Mouse (Mus musculus) kidney, adult 18-20 months (tissue): ENCODE measurements around the gene Ppdpf.
"Not testable (repeated sequence)": the region's sequence is repeated elsewhere in the genome, so short reads cannot be mapped to it uniquely, and the experiment has no call there.

Source experiments
- DNase-seq: peaks from one replicate; pipeline ENCODE4 v3.0.0; 2021

Ppdpf gene

GRCm38 (mm10) chr2:181159771-181160170, 27.3 kb upstream of the Ppdpf start:
- DNase-seq: no peak

DNA sequence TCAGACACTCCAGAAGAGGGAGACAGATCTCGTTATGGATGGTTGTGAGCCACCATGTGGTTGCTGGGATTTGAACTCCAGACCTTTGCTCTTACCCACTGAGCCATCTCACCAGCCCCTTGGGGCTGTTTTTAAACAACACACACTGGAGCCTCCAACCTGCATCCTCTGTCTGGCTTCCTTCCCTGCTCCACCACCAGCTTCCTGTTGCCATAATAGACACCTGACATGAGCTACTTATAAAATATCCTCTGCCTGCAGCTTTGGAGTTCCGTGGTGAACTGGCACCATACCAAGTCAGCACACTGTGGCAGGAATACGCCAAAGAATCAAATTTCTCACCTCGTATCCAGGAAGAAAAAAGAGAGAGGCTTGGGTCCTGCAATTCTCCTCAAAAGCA, 26.2 kb upstream of the Ppdpf start:
- no peak for DNase-seq

GRCm38 (mm10) chr2:181166469-181166868, 20.6 kb upstream of the Ppdpf start:
- no peak for DNase-seq

DNA sequence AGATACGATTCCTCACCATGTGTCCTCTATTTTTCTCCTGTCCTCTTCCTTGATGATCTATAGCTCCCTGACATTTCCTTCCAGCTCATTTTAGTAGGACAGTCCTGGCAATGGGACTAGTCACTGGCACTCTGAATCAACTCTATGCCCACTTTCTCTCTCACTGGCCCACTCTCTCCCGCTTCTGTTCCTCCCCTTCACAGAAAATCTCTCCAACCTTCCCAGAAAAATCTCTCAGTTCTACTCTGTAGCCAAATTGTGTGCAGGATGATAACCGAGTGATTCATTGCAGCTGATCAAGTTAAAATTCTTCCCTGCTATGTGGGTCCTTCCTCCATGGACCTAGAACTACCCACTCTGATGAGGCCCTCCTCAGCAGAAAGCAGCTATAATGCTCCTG, 12.4 kb upstream of the Ppdpf start:
- DNase-seq: no peak

DNA sequence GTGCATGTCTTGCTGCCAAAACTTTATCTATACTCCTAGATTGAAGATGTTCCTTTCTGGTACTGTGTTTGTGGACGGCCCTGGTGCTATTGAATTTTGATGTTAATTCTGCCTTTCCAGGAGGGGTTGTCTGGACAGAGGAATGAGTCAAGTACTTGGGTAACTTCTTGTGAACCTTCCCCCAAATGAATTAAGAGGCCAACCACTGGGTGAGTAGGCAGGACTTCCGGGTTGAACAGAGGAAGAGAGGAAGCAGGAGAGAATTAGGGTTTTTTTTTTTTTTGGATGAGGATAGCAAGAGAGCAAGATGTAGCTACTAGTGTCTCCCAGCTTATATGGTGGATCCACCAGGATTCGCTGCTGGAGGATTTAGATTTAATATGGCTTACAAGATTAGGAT, 9.0 kb upstream of the Ppdpf start:
- DNase-seq: no peak

DNA sequence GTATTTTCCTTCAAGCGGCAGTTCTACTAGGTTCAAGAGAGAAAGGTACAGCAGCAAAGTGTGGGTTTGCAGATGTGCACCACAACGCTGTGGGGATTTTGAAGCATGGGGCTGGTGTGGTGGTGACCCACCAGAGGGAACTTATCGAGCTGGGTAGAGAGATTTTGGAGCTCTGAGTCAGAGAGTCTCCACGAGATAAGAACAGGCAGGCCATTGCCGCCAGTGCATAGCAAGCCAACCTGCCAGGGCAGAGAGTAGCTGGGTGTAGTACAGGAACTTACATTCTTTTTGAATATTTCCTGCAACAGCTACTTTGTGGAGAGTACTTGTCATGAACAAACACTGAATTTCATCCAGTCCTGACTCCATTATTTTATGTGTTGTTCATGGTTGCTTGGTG, 8.6 kb upstream of the Ppdpf start:
- DNase-seq: no peak

- DNase-seq: no peak
Measured at GRCm38 (mm10) chr2:181180898-181181297, 6.1 kb upstream of the Ppdpf start.

- peak; percentile 91 for DNase-seq
Measured at GRCm38 (mm10) chr2:181186635-181187034, 412 bp upstream of the Ppdpf start.

GRCm38 (mm10) chr2:181188681-181189080, 1.6 kb downstream of the Ppdpf start:
- no peak for DNase-seq

DNA sequence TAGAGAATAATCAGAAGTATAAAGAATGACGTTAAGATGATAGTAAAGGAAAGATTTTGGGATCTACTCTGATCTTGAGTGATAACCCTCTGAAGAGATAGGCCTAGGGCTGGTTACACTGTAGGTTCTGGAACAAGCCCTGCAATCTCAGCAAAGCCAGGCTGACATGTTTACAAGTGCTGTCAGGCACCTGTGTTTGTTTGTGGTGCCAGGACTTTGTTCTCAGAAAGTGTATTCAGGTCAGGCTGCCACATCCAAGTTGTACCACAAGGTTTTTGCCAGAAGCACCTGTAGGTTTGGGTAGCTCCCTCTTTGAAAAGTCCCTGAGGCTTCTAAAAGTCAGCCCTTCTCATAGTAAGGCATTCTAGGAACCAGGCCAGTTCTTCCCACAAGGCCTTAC, 2.3 kb downstream of the Ppdpf start:
- no peak for DNase-seq

DNA sequence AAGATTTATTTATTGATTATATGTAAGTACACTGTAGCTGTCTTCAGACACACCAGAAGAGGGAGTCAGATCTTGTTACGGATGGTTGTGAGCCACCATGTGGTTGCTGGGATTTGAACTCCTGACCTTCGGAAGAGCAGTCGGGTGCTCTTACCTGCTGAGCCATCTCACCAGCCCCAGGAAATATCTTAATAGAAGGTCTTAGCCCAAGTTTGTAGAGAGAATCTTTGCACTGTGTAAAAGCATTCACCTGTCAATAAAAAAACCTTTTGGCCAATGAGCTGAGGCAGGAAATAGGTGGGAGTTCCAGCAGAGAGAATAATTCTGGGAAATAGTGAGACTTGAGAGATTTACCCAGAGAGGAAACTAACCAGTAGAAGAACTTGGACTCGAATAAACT, 4.3 kb downstream of the Ppdpf start:
- DNase-seq: not testable (repeated sequence)

DNA sequence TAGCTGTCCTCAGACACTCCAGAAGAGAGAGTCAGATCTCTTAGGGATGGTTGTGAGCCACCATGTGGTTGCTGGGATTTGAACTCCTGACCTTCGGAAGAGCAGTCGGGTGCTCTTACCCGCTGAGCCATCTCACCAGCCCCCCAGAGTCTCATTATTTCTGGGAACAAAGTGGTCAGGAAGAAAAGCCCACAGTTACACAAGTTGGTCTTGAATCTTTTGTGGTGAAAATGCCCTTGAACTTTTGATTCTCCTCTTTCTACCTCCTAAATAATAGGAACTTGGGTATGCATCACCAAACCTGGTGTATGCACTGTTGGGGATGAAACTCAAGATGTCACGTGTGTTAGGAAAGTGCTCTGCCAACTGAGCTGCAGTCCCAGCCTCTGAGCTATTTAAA, 4.9 kb downstream of the Ppdpf start:
- DNase-seq: no peak

GRCm38 (mm10) chr2:181193044-181193443, 6.0 kb downstream of the Ppdpf start:
- no peak for DNase-seq

DNA sequence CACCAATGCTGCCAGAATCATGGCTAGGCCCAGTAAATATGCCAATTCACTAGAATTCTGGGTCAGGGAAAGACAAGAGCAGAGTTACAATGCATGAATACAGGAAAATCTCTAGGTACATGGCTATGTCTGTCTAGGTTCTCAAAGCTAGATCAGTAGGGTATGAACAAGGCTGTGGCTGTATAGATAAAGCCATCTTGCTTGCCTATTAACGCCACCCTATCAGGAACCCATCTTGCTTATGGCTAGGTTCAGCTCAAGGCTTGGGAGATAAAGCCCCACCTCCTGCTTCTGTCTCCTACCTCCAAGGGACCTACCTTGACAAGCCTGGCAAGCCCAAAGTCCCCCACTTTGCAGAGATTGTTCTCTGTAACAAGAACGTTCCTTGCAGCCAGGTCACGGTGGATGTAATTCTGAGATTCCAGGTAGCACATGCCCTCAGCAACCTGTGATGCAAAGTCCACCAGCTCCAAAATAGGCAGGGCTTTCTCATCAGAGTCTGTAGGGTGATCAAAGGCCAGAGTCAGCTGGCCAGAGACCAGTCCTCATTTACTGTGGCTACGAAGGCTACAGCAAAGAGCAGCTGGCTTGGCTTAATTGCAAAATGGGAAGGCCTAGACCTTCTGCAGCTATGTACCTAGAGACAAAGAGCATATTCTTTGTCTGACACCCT, 9.7 kb downstream of the Ppdpf start:
- peak; percentile 57 for DNase-seq

DNA sequence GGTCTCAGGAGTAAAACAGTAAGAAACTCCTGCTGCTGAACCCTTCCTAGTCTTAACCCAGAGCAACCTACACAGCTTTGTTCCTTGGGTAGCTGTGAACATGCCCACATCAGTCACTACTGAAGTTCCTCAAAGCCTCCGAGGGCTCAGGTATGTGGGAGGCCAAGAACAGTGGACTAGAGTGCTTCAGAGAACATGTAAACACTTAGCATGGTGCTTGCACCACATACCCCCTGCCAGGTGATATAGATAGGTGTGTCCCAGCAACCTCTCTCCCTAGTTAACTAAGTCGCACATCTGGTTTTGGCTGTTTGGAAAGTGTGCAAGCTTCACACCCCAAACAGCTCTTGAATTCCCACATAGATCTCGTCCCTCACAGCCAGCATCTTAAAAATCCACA, 14.6 kb downstream of the Ppdpf start:
- no peak for DNase-seq

DNA sequence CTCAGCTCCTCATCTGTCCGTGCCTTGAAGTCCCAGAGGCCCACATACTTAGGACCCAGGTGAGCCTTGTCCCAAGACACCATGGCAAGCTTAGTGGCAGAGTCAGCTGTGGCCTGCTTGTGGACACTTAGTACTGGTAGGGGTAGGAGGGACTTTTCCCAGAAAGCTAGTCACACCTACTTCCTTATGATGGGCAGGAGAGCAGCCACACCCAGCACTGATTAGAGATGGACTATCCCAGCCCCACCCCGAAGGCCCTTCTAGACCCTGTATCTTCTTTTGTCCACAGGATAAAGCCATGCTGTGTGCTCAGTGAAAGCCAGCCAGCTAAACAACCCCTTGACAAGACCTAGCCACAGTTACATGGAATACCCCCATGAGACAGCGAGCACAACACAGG, 15.4 kb downstream of the Ppdpf start, which contains the start of gene Ptk6:
Ptk6 (minus strand) TSS at position 368 of the 400 bp plus-strand sequence.
- DNase-seq: no peak

GRCm38 (mm10) chr2:181202886-181203285, 15.8 kb downstream of the Ppdpf start:
- DNase-seq: no peak

DNA sequence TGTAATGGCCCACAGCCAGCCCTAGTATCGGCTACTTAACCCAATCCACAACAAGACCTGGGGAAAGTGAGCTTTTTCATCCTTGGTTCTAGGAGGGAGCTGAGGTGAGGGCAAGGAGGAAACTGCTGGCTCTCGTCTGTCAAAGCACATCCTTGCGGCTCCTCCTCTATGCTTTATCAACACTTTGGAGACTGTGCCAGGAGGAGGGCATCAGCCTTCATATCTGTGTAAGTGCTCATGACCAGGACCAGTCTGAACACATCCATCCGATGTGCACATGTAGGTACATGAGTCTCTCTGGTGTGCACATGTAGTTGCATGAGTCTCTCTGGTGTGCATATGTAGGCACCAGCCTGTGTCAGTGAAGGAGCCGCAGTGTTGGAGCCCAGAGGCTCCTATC, 18.6 kb downstream of the Ppdpf start:
- DNase-seq: no peak

DNA sequence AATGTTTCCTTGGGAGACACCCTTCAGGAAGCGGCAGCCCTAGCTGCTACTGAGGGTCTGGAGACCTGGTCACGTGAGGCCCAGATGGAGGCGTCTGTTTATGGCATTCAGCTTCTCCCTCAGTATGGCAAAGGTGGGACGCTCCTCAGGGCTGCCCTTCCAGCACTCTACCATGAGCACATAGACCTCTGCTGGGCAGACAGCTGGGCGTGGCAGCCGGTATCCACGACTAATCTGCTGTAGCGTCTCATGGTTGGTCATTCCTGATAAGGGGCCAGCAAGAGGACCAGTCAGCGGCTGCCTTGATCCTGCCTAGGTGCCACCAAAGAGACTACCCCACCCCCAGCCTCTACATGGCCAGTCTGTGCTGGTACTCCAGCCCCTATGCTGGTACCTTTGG, 19.1 kb downstream of the Ppdpf start:
- no peak for DNase-seq

DNA sequence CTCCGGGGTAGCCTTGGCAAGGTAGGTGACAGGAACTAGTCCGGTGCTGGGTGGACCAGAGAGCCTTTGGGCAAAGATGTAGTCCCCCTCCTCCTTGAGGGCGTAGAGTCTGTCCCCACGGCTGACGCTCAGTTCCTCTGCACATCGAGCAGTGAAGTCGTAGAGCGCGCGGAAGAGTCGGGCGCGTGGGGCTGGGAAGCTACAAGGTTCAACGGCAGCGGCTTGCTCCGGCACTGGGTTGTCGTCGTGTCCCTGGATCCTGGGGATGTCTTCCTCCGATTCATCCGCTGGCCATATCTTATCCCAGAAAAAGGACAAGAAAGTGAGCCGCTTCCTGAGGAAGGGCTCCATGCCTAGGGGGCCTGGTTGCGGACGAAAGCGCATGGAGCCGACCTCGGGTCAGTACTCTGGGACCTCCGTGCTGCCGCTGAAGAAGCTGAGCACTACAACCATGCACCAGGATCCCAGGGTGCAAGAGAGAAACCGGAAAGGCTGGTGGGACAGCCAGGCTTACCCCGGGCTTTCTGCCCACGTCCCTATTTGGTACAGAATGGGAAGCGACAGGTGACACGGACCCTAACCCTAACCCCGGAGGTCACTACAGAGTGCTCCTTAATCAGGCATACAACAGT, 25.5 kb downstream of the Ppdpf start:
- peak; percentile 19 for DNase-seq

DNA sequence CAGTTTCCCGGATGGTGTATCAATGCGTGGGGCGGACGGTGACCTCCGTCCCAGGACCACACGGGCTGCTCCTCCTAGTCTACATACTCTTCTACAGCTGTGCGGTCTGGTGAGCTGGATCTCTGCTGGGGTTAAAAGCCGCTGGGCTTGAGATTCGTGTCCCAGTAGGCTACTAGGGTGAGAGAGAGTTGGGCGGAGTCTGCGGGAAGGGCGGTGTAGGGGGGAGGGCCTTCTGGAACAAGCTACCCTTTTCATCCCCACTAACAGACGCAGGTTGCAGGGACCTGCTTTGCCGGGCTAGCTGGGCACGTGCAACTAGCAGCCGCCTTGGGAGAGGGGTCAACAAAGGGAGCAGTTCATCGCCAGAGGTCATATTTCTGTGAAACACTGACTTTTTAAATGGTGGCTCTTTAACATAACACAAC, 26.0 kb downstream of the Ppdpf start, which contains the start of gene Srms:
Srms (minus strand) TSS at position 165 of the 425 bp plus-strand sequence.
- peak; percentile 57 for DNase-seq

DNA sequence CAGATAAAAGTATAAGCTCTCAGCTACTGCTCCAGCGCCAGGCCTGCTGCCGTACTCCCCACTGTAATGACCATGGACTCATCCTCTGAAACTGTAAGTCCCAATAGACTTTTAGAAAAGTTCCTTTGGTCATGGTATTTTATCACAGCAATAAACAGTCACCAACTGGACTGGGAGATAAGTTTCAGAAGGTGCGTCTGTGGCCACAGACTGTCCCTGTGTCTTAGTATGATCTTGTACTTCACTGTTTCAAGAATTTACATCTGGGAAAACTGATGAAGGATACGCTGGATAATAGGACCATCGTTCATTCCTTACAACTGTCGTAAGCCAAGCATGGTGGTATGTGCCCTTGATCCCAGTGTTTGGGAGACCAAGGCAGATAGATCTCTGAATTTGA, 29.0 kb downstream of the Ppdpf start:
- DNase-seq: no peak

DNA sequence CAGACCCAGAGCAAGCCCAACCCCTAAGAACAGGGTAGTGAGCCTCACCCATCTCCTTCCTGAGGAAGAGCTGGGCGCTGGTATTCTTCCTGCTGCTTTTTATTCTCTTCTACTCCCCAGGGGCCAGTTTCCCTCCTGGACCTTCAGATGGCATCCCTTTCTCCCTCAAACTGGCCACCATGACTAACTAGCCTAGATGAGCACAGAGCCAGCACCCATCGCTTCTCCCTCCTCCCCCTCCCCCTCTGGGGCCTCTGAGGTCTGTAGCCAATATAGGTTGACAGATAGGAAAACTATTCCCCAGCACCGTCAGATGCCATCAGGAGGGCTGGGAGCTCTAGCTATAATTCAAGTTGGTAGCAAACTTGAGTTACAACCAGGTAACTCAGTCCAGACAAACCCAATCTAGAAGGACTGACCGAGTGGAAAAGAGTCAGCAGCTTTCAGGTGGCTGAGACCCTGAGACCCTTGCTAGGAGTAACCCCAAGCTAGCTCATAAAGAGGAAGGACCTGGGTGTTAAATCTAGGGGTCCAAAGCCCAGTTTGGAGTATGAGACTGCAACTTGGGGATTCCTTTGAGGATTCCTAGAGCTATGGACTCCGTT, 31.9 kb downstream of the Ppdpf start:
- no peak for DNase-seq

DNA sequence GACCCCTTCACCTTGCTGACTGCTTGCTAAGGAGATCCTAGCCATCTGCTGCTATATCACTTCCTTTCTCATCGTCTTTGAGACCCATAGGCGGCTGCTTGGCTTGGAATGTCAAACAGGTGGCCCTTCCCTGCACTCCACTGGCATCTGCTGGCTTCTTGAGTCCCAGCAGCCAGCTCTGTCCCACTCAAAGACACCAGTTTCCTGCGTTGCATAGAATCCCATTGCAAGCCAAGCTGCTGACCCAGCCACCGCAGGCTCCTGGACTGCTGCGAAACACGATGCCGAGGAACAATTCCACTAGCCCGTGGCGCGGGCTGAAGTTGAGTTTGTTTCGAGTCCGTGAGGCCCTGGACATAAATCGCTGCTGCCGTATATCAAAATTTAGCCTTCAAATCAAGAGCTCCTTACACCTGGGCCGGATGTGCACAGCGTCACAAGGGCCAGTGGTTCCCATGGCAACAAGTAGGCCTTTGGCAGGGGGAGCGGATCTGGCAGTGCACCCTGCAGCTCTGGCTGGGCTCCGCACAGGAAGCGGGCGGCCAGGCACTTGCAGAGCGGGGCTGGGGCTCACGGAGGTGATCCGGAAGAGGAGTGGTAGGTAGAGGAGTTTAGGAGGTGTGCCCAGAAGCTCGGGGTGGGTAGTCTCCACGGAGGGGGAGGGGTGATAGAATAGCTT, 32.6 kb downstream of the Ppdpf start, which contains the start of gene Fndc11:
Fndc11 (plus strand) TSS at position 476 of the 679 bp plus-strand sequence.
- DNase-seq: peak; percentile 82
